Mouse (Mus musculus): ENCODE data around the gene Qdpr. TPM values are rescaled to one million over a fixed set of nuclear protein-coding genes. Genes with fewer than 3 reads are reported as not detected.

The Qdpr gene
- total RNA-seq, 4 experiments from 2014 or later = 41.4 to 61.9 (median 49.1) TPM

- DNase-seq (ENCODE audit: low spot score in 2 of 2) = no peak
These were observed 65.8 kb downstream of the Qdpr start for GRCm38 (mm10) chr5:45384034-45384812.

Other genes starting within 250 kb of the Qdpr start
- gene Clrn2, start 3.5 kb upstream of the Qdpr start, total RNA-seq (2022) = not detected
- 10 to 100 TPM; 51.1 to 69.2 (median 58.0) TPM for gene Lap3, start 43.1 kb upstream of the Qdpr start, total RNA-seq (2022)
- gene Med28, start 70.0 kb upstream of the Qdpr start, total RNA-seq (2022) = 10 to 100 TPM; 55.1 to 62.7 (median 56.8) TPM
- under 1 TPM; 0.22 to 0.58 (median 0.42) TPM for gene Fam184b, start 189.4 kb upstream of the Qdpr start, total RNA-seq (2022)
- not detected for gene Ncapg, start 219.7 kb upstream of the Qdpr start, total RNA-seq (2022)